Mouse (Mus musculus) ovary, adult 10 weeks (tissue): ENCODE data around the gene Upk1b. TPM values are rescaled to one million over a fixed set of nuclear protein-coding genes. Genes with fewer than 3 reads are reported as not detected.

Experiments used
- polyA plus RNA-seq: library from polyadenylated mRNA; stranded (reverse); fragments of 350-450 nt; fragmentation: Illumina TruSeq; extraction: RNeasy Lipid Tissue Mini Kit (QIAGEN cat#74804); gene quantifications from one replicate; pipeline ENCODE4 v1.2.3, GENCODE M21; 2014

Gene Upk1b
- 37.2 TPM for polyA plus RNA-seq

GRCm38 (mm10) chr16:38800091-38800490 is at the start of gene Upk1b:
TSS of gene Upk1b (minus strand) at chr16:38800328.

GRCm38 (mm10) chr16:38828649-38829048 is 28.5 kb upstream of the Upk1b start, which contains the start of gene 4930435E12Rik:
TSS of gene 4930435E12Rik (minus strand) at chr16:38828749.

GRCm38 (mm10) chr16:38742113-38742658 is 57.9 kb downstream of the Upk1b start, which contains the start of gene B4galt4:
TSS of gene B4galt4 (plus strand) at chr16:38742264.

Other genes starting within 250 kb of the Upk1b start
- gene Tmem39a, start 241.6 kb downstream of the Upk1b start, polyA plus RNA-seq: 78.5 TPM
- gene Arhgap31, start 87.1 kb downstream of the Upk1b start, polyA plus RNA-seq: 58.4 TPM
- gene B4galt4, start 58.1 kb downstream of the Upk1b start, polyA plus RNA-seq: 83.2 TPM
- not detected for gene 4930435E12Rik, start 28.4 kb upstream of the Upk1b start, polyA plus RNA-seq
- 49.1 TPM for gene Igsf11, start 92.3 kb upstream of the Upk1b start, polyA plus RNA-seq